Mouse (Mus musculus): ENCODE measurements around the gene Tbcel. TPM values are rescaled to one million over a fixed set of nuclear protein-coding genes. Genes with fewer than 3 reads are reported as not detected.

The Tbcel gene
- polyA plus RNA-seq, 1 experiment from 2014 or later: 4.9 TPM

- Histone ChIP-seq H3K4me1 (ENCODE audit: control insufficient read depth, insufficient read depth, low read length) (no peaks in the 10 kb centered on the region), H3K9me3 (ENCODE audit: control insufficient read depth, low read length) (no peaks in the 10 kb centered on the region), H3K27ac (replicated peaks; ENCODE audit: low read depth, low read length) (no peak overlapping the region), H3K9ac (ENCODE audit: low read length) (no peak overlapping the region), H3K4me2 (ENCODE audit: low read depth, severe bottlenecking) (no peak overlapping the region), H3K27me3 (ENCODE audit: control insufficient read depth, insufficient read depth, low read length) (no peaks in the 10 kb centered on the region), H3K4me3 (ENCODE audit: low read depth, low read length) (no peak overlapping the region), H3K36me3 (ENCODE audit: control insufficient read depth, insufficient read depth, low read length) (no peaks in the 10 kb centered on the region)
- DNase-seq (ENCODE audit: low spot score) (no peak), ATAC-seq (ENCODE audit: insufficient number of reproducible peaks, low FRiP score, low TSS enrichment, low read depth) (no peak)
- 84% methylated on average over 4 of the region's 4 CpGs for WGBS
Observed at GRCm38 (mm10) chr9:42405736-42406135, 101.9 kb downstream of the Tbcel start.

GRCm38 (mm10) chr9:42401486-42401885 lies 106.1 kb downstream of the Tbcel start:
- Histone ChIP-seq H3K4me2 (ENCODE audit: low read depth, severe bottlenecking) (no peak overlapping the region), H3K36me3 (ENCODE audit: control insufficient read depth, insufficient read depth, low read length) (no peaks in the 10 kb centered on the region), H3K9me3 (ENCODE audit: control insufficient read depth, low read length) (no peaks in the 10 kb centered on the region), H3K4me1 (ENCODE audit: control insufficient read depth, insufficient read depth, low read length) (no peaks in the 10 kb centered on the region), H3K27ac (replicated peaks; ENCODE audit: low read depth, low read length) (no peak overlapping the region), H3K27me3 (ENCODE audit: control insufficient read depth, insufficient read depth, low read length) (no peaks in the 10 kb centered on the region), H3K9ac (ENCODE audit: low read length) (no peak overlapping the region), H3K4me3 (ENCODE audit: low read depth, low read length) (no peak overlapping the region)
- ATAC-seq (ENCODE audit: insufficient number of reproducible peaks, low FRiP score, low TSS enrichment, low read depth): no peak
- DNase-seq (ENCODE audit: low spot score): no peak
- WGBS: 82% methylated on average over 6 of the region's 6 CpGs

- H3K4me3 ChIP-seq (ENCODE audit: low read depth, low read length): no peak within 1 kb of the TSS
- no peaks in the 10 kb centered on the region for H3K4me1 ChIP-seq (ENCODE audit: control insufficient read depth, insufficient read depth, low read length)
- no peaks in the 10 kb centered on the region for H3K9me3 ChIP-seq (ENCODE audit: control insufficient read depth, low read length)
- WGBS: 86% methylated on average over 6 of the region's 6 CpGs
- ATAC-seq (ENCODE audit: insufficient number of reproducible peaks, low FRiP score, low TSS enrichment, low read depth) (no peak), DNase-seq (ENCODE audit: low spot score) (no peak)
- no peak within 1 kb of the TSS for H3K9ac ChIP-seq (ENCODE audit: low read length)
- H3K27ac ChIP-seq (replicated peaks; ENCODE audit: low read depth, low read length): no peak within 1 kb of the TSS
- no peaks in the 10 kb centered on the region for H3K27me3 ChIP-seq (ENCODE audit: control insufficient read depth, insufficient read depth, low read length)
- no peaks in the 10 kb centered on the region for H3K36me3 ChIP-seq (ENCODE audit: control insufficient read depth, insufficient read depth, low read length)
- no peak within 1 kb of the TSS for H3K4me2 ChIP-seq (ENCODE audit: low read depth, severe bottlenecking)
Observed at GRCm38 (mm10) chr9:42399829-42400228, 107.8 kb downstream of the Tbcel start, which contains the start of gene Tecta. Gene Tecta, minus strand, starts transcription at chr9:42399929.

GRCm38 (mm10) chr9:42396141-42396540 lies 111.5 kb downstream of the Tbcel start:
- DNase-seq (ENCODE audit: low spot score): no peak
- Histone ChIP-seq H3K4me3 (ENCODE audit: low read depth, low read length) (no peak overlapping the region), H3K4me2 (ENCODE audit: low read depth, severe bottlenecking) (no peak overlapping the region), H3K4me1 (ENCODE audit: control insufficient read depth, insufficient read depth, low read length) (no peaks in the 10 kb centered on the region), H3K36me3 (ENCODE audit: control insufficient read depth, insufficient read depth, low read length) (no peaks in the 10 kb centered on the region), H3K27me3 (ENCODE audit: control insufficient read depth, insufficient read depth, low read length) (no peaks in the 10 kb centered on the region), H3K9ac (ENCODE audit: low read length) (no peak overlapping the region), H3K27ac (replicated peaks; ENCODE audit: low read depth, low read length) (no peak overlapping the region), H3K9me3 (ENCODE audit: control insufficient read depth, low read length) (no peaks in the 10 kb centered on the region)
- ATAC-seq (ENCODE audit: insufficient number of reproducible peaks, low FRiP score, low TSS enrichment, low read depth): no peak
- 79% methylated on average over 2 of the region's 2 CpGs for WGBS

- Histone ChIP-seq H3K9ac (ENCODE audit: low read length) (no peak overlapping the region), H3K27me3 (ENCODE audit: control insufficient read depth, insufficient read depth, low read length) (no peaks in the 10 kb centered on the region), H3K4me2 (ENCODE audit: low read depth, severe bottlenecking) (no peak overlapping the region), H3K36me3 (ENCODE audit: control insufficient read depth, insufficient read depth, low read length) (no peaks in the 10 kb centered on the region), H3K27ac (replicated peaks; ENCODE audit: low read depth, low read length) (no peak overlapping the region), H3K4me3 (ENCODE audit: low read depth, low read length) (no peak overlapping the region), H3K9me3 (ENCODE audit: control insufficient read depth, low read length) (no peaks in the 10 kb centered on the region), H3K4me1 (ENCODE audit: control insufficient read depth, insufficient read depth, low read length) (no peaks in the 10 kb centered on the region)
- DNase-seq (ENCODE audit: low spot score): no peak
- 77% methylated on average over 6 of the region's 6 CpGs for WGBS
- no peak for ATAC-seq (ENCODE audit: insufficient number of reproducible peaks, low FRiP score, low TSS enrichment, low read depth)
Observed at GRCm38 (mm10) chr9:42394903-42395302, 112.7 kb downstream of the Tbcel start.

GRCm38 (mm10) chr9:42394321-42394720 lies 113.3 kb downstream of the Tbcel start:
- no peak overlapping the region for H3K9ac ChIP-seq (ENCODE audit: low read length)
- H3K27ac ChIP-seq (replicated peaks; ENCODE audit: low read depth, low read length): no peak overlapping the region
- H3K27me3 ChIP-seq (ENCODE audit: control insufficient read depth, insufficient read depth, low read length): no peaks in the 10 kb centered on the region
- WGBS: 81% methylated on average over 8 of the region's 8 CpGs
- no peak overlapping the region for H3K4me3 ChIP-seq (ENCODE audit: low read depth, low read length)
- no peaks in the 10 kb centered on the region for H3K36me3 ChIP-seq (ENCODE audit: control insufficient read depth, insufficient read depth, low read length)
- DNase-seq (ENCODE audit: low spot score) (no peak), ATAC-seq (ENCODE audit: insufficient number of reproducible peaks, low FRiP score, low TSS enrichment, low read depth) (no peak)
- no peak overlapping the region for H3K4me2 ChIP-seq (ENCODE audit: low read depth, severe bottlenecking)
- no peaks in the 10 kb centered on the region for H3K9me3 ChIP-seq (ENCODE audit: control insufficient read depth, low read length)
- no peaks in the 10 kb centered on the region for H3K4me1 ChIP-seq (ENCODE audit: control insufficient read depth, insufficient read depth, low read length)

GRCm38 (mm10) chr9:42392927-42393326 lies 114.7 kb downstream of the Tbcel start:
- Histone ChIP-seq H3K27me3 (ENCODE audit: control insufficient read depth, insufficient read depth, low read length) (no peaks in the 10 kb centered on the region), H3K9ac (ENCODE audit: low read length) (no peak overlapping the region), H3K36me3 (ENCODE audit: control insufficient read depth, insufficient read depth, low read length) (no peaks in the 10 kb centered on the region), H3K4me1 (ENCODE audit: control insufficient read depth, insufficient read depth, low read length) (no peaks in the 10 kb centered on the region), H3K27ac (replicated peaks; ENCODE audit: low read depth, low read length) (no peak overlapping the region), H3K9me3 (ENCODE audit: control insufficient read depth, low read length) (no peaks in the 10 kb centered on the region), H3K4me2 (ENCODE audit: low read depth, severe bottlenecking) (no peak overlapping the region), H3K4me3 (ENCODE audit: low read depth, low read length) (no peak overlapping the region)
- DNase-seq (ENCODE audit: low spot score): no peak
- 62% methylated on average over 6 of the region's 6 CpGs for WGBS
- ATAC-seq (ENCODE audit: insufficient number of reproducible peaks, low FRiP score, low TSS enrichment, low read depth): no peak

GRCm38 (mm10) chr9:42388490-42388889 lies 119.1 kb downstream of the Tbcel start:
- no peak overlapping the region for H3K9ac ChIP-seq (ENCODE audit: low read length)
- no peak overlapping the region for H3K4me3 ChIP-seq (ENCODE audit: low read depth, low read length)
- 54% methylated on average over 4 of the region's 4 CpGs for WGBS
- H3K27ac ChIP-seq (replicated peaks; ENCODE audit: low read depth, low read length): no peak overlapping the region
- ATAC-seq (ENCODE audit: insufficient number of reproducible peaks, low FRiP score, low TSS enrichment, low read depth) (no peak), DNase-seq (ENCODE audit: low spot score) (no peak)
- H3K4me1 ChIP-seq (ENCODE audit: control insufficient read depth, insufficient read depth, low read length): no peaks in the 10 kb centered on the region
- H3K9me3 ChIP-seq (ENCODE audit: control insufficient read depth, low read length): no peaks in the 10 kb centered on the region
- H3K36me3 ChIP-seq (ENCODE audit: control insufficient read depth, insufficient read depth, low read length): no peaks in the 10 kb centered on the region
- H3K4me2 ChIP-seq (ENCODE audit: low read depth, severe bottlenecking): no peak overlapping the region
- H3K27me3 ChIP-seq (ENCODE audit: control insufficient read depth, insufficient read depth, low read length): no peaks in the 10 kb centered on the region

- Histone ChIP-seq H3K4me1 (ENCODE audit: control insufficient read depth, insufficient read depth, low read length) (no peaks in the 10 kb centered on the region), H3K9me3 (ENCODE audit: control insufficient read depth, low read length) (no peaks in the 10 kb centered on the region), H3K27ac (replicated peaks; ENCODE audit: low read depth, low read length) (no peak overlapping the region), H3K4me3 (ENCODE audit: low read depth, low read length) (no peak overlapping the region), H3K4me2 (ENCODE audit: low read depth, severe bottlenecking) (no peak overlapping the region), H3K27me3 (ENCODE audit: control insufficient read depth, insufficient read depth, low read length) (no peaks in the 10 kb centered on the region), H3K36me3 (ENCODE audit: control insufficient read depth, insufficient read depth, low read length) (no peaks in the 10 kb centered on the region), H3K9ac (ENCODE audit: low read length) (no peak overlapping the region)
- DNase-seq (ENCODE audit: low spot score): no peak
- ATAC-seq (ENCODE audit: insufficient number of reproducible peaks, low FRiP score, low TSS enrichment, low read depth): no peak
- WGBS: 82% methylated on average over 8 of the region's 8 CpGs
Observed at GRCm38 (mm10) chr9:42387038-42387437, 120.6 kb downstream of the Tbcel start.
